Mouse (Mus musculus) CH12.LX (cell line): ENCODE data around the gene Agpat4. TPM values are rescaled to one million over a fixed set of nuclear protein-coding genes. Genes with fewer than 3 reads are reported as not detected.
A peak's percentile ranks its signal among the peaks of the same experiment; 100 is the strongest.

Source experiments
- DNase-seq: peaks from one replicate; pipeline ENCODE4 v3.0.0-alpha.2; 2013; ENCODE audit errors: extremely low read depth
- H3K27ac ChIP-seq: 2 replicates; pipeline ENCODE4 v1.5.1; 2012; ENCODE audit warnings: low read depth, mild to moderate bottlenecking, control low read depth, moderate library complexity; ENCODE audit not compliant: insufficient read depth
- H3K27me3 ChIP-seq: replicated peaks from 2 replicates; pipeline ENCODE3; 2012; ENCODE audit warnings: inconsistent platforms
- H3K36me3 ChIP-seq, 2 experiments: replicated peaks in 1 of 2; 2 replicates each; pipeline versions ENCODE3 to v1.6.1; 2012; ENCODE audit warnings: inconsistent platforms in 1 of 2, low read length in 1 of 2, mild to moderate bottlenecking in 1 of 2, mixed read lengths in 1 of 2, moderate library complexity in 1 of 2; ENCODE audit not compliant: control insufficient read depth in 1 of 2, insufficient read depth in 1 of 2
- H3K4me1 ChIP-seq, 2 experiments: 2 replicates each; pipeline ENCODE4 v1.6.1; 2012; ENCODE audit warnings: inconsistent platforms in 1 of 2, moderate library complexity in 1 of 2; ENCODE audit not compliant: insufficient read depth in 2 of 2, control insufficient read depth in 1 of 2
- H3K4me2 ChIP-seq: 2 replicates; pipeline ENCODE4 v1.6.1; 2012; ENCODE audit warnings: low read depth, mild to moderate bottlenecking, control low read depth; ENCODE audit not compliant: poor library complexity, insufficient read depth, severe bottlenecking
- H3K4me3 ChIP-seq, 3 experiments: fragments of 150-350 bp in 1 of 3; sonication (generic) in 1 of 3; replicated peaks in 1 of 3; 2 replicates each; pipeline versions ENCODE3 to v1.5.1; 2011 to 2012; ENCODE audit warnings: low read depth in 2 of 3, low read length in 2 of 3, mild to moderate bottlenecking in 2 of 3, moderate library complexity in 2 of 3, control low read depth in 1 of 3, improper control_type of control experiment in 1 of 3, inconsistent platforms in 1 of 3, mixed read lengths in 1 of 3; ENCODE audit not compliant: poor library complexity in 1 of 3
- H3K79me2 ChIP-seq: replicated peaks from 2 replicates; pipeline ENCODE4 v1.6.1; 2012; ENCODE audit warnings: mild to moderate bottlenecking, moderate library complexity; ENCODE audit not compliant: control insufficient read depth, poor library complexity, insufficient read depth, severe bottlenecking; ENCODE audit errors: extremely low read depth
- H3K9ac ChIP-seq: 2 replicates; pipeline ENCODE4 v1.6.1; 2012; ENCODE audit warnings: low read depth, mild to moderate bottlenecking, control low read depth, moderate library complexity; ENCODE audit not compliant: insufficient read depth
- H3K9me3 ChIP-seq: replicated peaks from 2 replicates; pipeline ENCODE3; 2012; ENCODE audit warnings: low read length, inconsistent platforms, mixed read lengths
- BHLHE40 ChIP-seq: IDR thresholded peaks from 2 replicates; pipeline ENCODE4 v1.6.1; 2011; ENCODE audit warnings: mild to moderate bottlenecking, low read depth, low read length, improper control_type of control experiment
- CHD1 ChIP-seq: IDR thresholded peaks from 2 replicates; pipeline ENCODE4 v1.6.1; 2012; ENCODE audit warnings: low read depth, low read length, improper control_type of control experiment, inconsistent platforms
- CTCF ChIP-seq, 2 experiments: IDR thresholded peaks in 1 of 2; conservative IDR thresholded peaks in 1 of 2; 2 replicates each; pipeline ENCODE4 v1.5.1; 2011 to 2012; ENCODE audit warnings: low read depth in 2 of 2, low read length in 2 of 2, improper control_type of control experiment in 1 of 2, inconsistent platforms in 1 of 2, mild to moderate bottlenecking in 1 of 2, moderate library complexity in 1 of 2
- E2F4 ChIP-seq: IDR thresholded peaks from 2 replicates; pipeline ENCODE4 v1.6.1; 2011; ENCODE audit warnings: low read depth, low read length, improper control_type of control experiment; ENCODE audit not compliant: insufficient replicate concordance
- MAX ChIP-seq: IDR thresholded peaks from 2 replicates; pipeline ENCODE4 v1.6.1; 2011; ENCODE audit warnings: low read length, improper control_type of control experiment
- MEF2A ChIP-seq: IDR thresholded peaks from 2 replicates; pipeline ENCODE4 v1.6.1; 2014; ENCODE audit warnings: low read depth, mild to moderate bottlenecking, inconsistent platforms, low read length, improper control_type of control experiment, borderline replicate concordance
- MXI1 ChIP-seq: IDR thresholded peaks from 2 replicates; pipeline ENCODE4 v1.6.1; 2011; ENCODE audit warnings: mild to moderate bottlenecking, low read depth, low read length, improper control_type of control experiment
- MYC ChIP-seq: IDR thresholded peaks from 2 replicates; pipeline ENCODE4 v1.6.1; 2011; ENCODE audit warnings: low read depth, mild to moderate bottlenecking, improper control_type of control experiment, low read length
- NELFE ChIP-seq: IDR thresholded peaks from 2 replicates; pipeline ENCODE4 v1.6.1; 2011; ENCODE audit warnings: low read depth, low read length, improper control_type of control experiment
- NRF1 ChIP-seq: IDR thresholded peaks from 2 replicates; pipeline ENCODE4 v1.6.1; 2014; ENCODE audit warnings: low read depth, mild to moderate bottlenecking, inconsistent platforms, low read length, improper control_type of control experiment, moderate library complexity
- RAD21 ChIP-seq: IDR thresholded peaks from 2 replicates; pipeline ENCODE4 v1.6.1; 2011; ENCODE audit warnings: low read depth, mild to moderate bottlenecking, low read length, improper control_type of control experiment, moderate library complexity
- SIN3A ChIP-seq: IDR thresholded peaks from 2 replicates; pipeline ENCODE4 v1.6.1; 2012; ENCODE audit warnings: low read length, improper control_type of control experiment, inconsistent platforms
- SMC3 ChIP-seq: IDR thresholded peaks from 2 replicates; pipeline ENCODE4 v1.6.1; 2011; ENCODE audit warnings: low read depth, low read length, improper control_type of control experiment
- TBP ChIP-seq: conservative IDR thresholded peaks from 2 replicates; pipeline ENCODE4 v1.6.1; 2011; ENCODE audit warnings: low read depth, low read length, improper control_type of control experiment
- USF1 ChIP-seq: IDR thresholded peaks from 2 replicates; pipeline ENCODE4 v1.6.1; 2014; ENCODE audit warnings: low read depth, mild to moderate bottlenecking, inconsistent platforms, low read length, improper control_type of control experiment
- ZMIZ1 ChIP-seq: IDR thresholded peaks from 2 replicates; pipeline ENCODE4 v1.6.1; 2012; ENCODE audit warnings: low read depth, mild to moderate bottlenecking, inconsistent platforms, low read length, improper control_type of control experiment
- dilution Hi-C: fragments of 300-500 bp; cut with MboI; formaldehyde crosslinking; loops from 2 replicates; pipeline ENCODE4 v1.14.3; 2020; ENCODE audit warnings: low sequenced_read_pairs; ENCODE audit not compliant: extremely low pct_unique_long_range_greater_than_20kb, extremely low pct_ligation_motif_present
- in situ Hi-C: fragments of 300-500 bp; cut with MboI; formaldehyde crosslinking; loops from 3 replicates; pipeline ENCODE4 v1.14.3; 2019; ENCODE audit warnings: low sequenced_read_pairs, low pct_ligation_motif_present, low pct_unique_long_range_greater_than_20kb, mixed read lengths
- polyA plus RNA-seq: library from polyadenylated mRNA; unstranded; fragments of >175 nt; gene quantifications from 2 replicates; pipeline ENCODE4 v1.2.1, GENCODE M21; 2012; ENCODE audit warnings: low read depth; ENCODE audit not compliant: insufficient read length
- total RNA-seq, 2 experiments: library from RNA; depleted of rRNA; stranded (reverse); fragments of 300-350 nt in 1 of 2; fragments of >200 nt in 1 of 2; gene quantifications; 2 replicates each; pipeline ENCODE4 v1.2.3; 2012 to 2014

Agpat4 gene
- total and polyA plus RNA-seq, 3 experiments, result 34.7 to 83.2 (median 44.5) TPM

GRCm38 (mm10) chr17:12226551-12226950 lies 108.0 kb downstream of the Agpat4 start:
- no peak overlapping the region for H3K4me2 ChIP-seq
- dilution Hi-C loops (no loop called here), in situ Hi-C loops (no loop called here)
- H3K9ac ChIP-seq, result no peak overlapping the region
- no peak overlapping the region for H3K4me3 ChIP-seq
- H3K9me3 ChIP-seq, result no peaks in the 10 kb centered on the region
- H3K36me3 ChIP-seq, result peaks cover 37 to 87% of the 10 kb centered on the region in 2 experiments
- no peak for TF ChIP-seq NELFE
- TF ChIP-seq RAD21, result peak; percentile 58
- TF ChIP-seq CTCF (conservative IDR thresholded peaks at IDR 0.05 in 1 of 2, IDR thresholded peaks at IDR 0.05 in 1 of 2; ENCODE audit: low read depth in 2 of 2, low read length in 2 of 2), result peak; percentile 19 to 75; a peak in 3 of 4 replicates
- no peak for TF ChIP-seq MEF2A
- TF ChIP-seq ZMIZ1, result 0 out of 2 replicates have a peak, but pooled peaks have one; percentile 0
- TF ChIP-seq MAX, result peak; percentile 92
- peak; percentile 93 for TF ChIP-seq MYC
- TF ChIP-seq NRF1, result no peak
- TF ChIP-seq BHLHE40, result peak; percentile 56
- peak; percentile 72 for TF ChIP-seq SMC3
- 0 out of 2 replicates have a peak, but pooled peaks have one; percentile 31 for TF ChIP-seq MXI1
- no peak for TF ChIP-seq SIN3A
- no peaks in the 10 kb centered on the region for H3K79me2 ChIP-seq
- no peaks in the 10 kb centered on the region for H3K27me3 ChIP-seq
- H3K4me1 ChIP-seq, result peaks cover 0 to 10% of the 10 kb centered on the region in 2 experiments; a peak in 2 of 4 replicates
- no peak overlapping the region for H3K27ac ChIP-seq
- peak; percentile 50 for DNase-seq

GRCm38 (mm10) chr17:12228001-12228400 lies 109.5 kb downstream of the Agpat4 start:
- no peak overlapping the region for H3K4me3 ChIP-seq
- H3K27ac ChIP-seq, result no peak overlapping the region
- DNase-seq, result no peak
- H3K9me3 ChIP-seq, result no peaks in the 10 kb centered on the region
- peaks cover 38 to 88% of the 10 kb centered on the region in 2 experiments for H3K36me3 ChIP-seq
- H3K27me3 ChIP-seq, result no peaks in the 10 kb centered on the region
- H3K79me2 ChIP-seq, result no peaks in the 10 kb centered on the region
- no peak for TF ChIP-seq USF1
- TF ChIP-seq CHD1, result no peak
- TF ChIP-seq E2F4, result no peak
- no peak for TF ChIP-seq TBP
- no peak for TF ChIP-seq MYC
- no peak for TF ChIP-seq MXI1
- no peak for TF ChIP-seq NRF1
- TF ChIP-seq SIN3A, result no peak
- TF ChIP-seq, all 38 proteins: peak for 0
- Histone ChIP-seq H3K4me1 (peaks cover 0 to 10% of the 10 kb centered on the region in 2 experiments; a peak in 2 of 4 replicates), H3K9ac (no peak overlapping the region), H3K4me2 (no peak overlapping the region)
- in situ Hi-C loops (no loop called here), dilution Hi-C loops (no loop called here)
